Mouse (Mus musculus) bone marrow, adult 2 months (tissue): ENCODE data around the gene Enoph1.

Experiments used
- CTCF ChIP-seq: fragments of 200-500 bp; IDR thresholded peaks from 2 replicates; pipeline ENCODE4 v1.5.1; 2011; ENCODE audit warnings: low read length, control low read depth; ENCODE audit not compliant: control insufficient read depth, insufficient read depth
- POLR2A ChIP-seq: fragments of 200-500 bp; IDR thresholded peaks from 2 replicates; pipeline ENCODE4 v1.6.1; 2011; ENCODE audit warnings: low read depth, mild to moderate bottlenecking, control low read depth, low read length, borderline replicate concordance; ENCODE audit not compliant: control insufficient read depth

DNA sequence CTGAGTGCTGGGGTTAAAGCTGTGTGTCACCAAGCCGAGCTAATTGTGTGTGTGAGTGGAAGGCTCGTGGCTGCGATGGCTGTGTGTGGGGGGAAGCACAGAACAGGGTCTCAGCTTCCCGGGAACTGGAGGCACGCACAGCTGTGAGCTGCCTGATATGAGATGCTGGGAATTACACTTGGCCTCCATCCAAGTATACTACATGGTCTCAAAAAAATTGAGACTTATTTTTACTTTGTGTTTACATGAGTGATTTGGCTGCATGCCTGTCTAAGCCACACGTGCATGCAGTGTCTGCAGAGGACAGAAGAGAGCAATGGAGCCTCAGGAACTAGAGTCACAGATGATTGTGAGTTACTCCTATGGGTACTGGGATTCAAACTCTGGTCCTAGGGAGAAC lies 9.7 kb upstream of the Enoph1 start:
- TF ChIP-seq CTCF, result no peak
- no peak for TF ChIP-seq POLR2A
